Mouse (Mus musculus) limb, embryonic 13.5 days (tissue): ENCODE measurements at regions not wholly inside any gene's neighbourhood (a gene's known extent, or its start where the extent isn't known, plus 50 kb on each side); places are given as distances from the start of the nearest gene placed in this dataset.

ENCODE experiments used
- ATAC-seq: fragments of 200-750 bp; cut with Nextera tagmentation; 2 replicates; pipeline ENCODE4 v1.8.0; 2017; ENCODE audit warnings: low read depth, moderate number of reproducible peaks, moderate TSS enrichment; ENCODE audit not compliant: low FRiP score
- H3K27ac ChIP-seq: fragments of 300-500 bp; sonication (generic); 2 replicates; pipeline ENCODE4 v1.5.1; 2015; ENCODE audit warnings: inconsistent platforms, mild to moderate bottlenecking, moderate library complexity
- H3K27me3 ChIP-seq: fragments of 300-500 bp; sonication (generic); 2 replicates; pipeline ENCODE4 v1.6.1; 2015; ENCODE audit warnings: mild to moderate bottlenecking, inconsistent platforms
- H3K36me3 ChIP-seq: fragments of 300-500 bp; sonication (generic); 2 replicates; pipeline ENCODE4 v1.6.1; 2015; ENCODE audit warnings: inconsistent platforms, mild to moderate bottlenecking, moderate library complexity
- H3K4me1 ChIP-seq: fragments of 300-500 bp; sonication (generic); 2 replicates; pipeline ENCODE4 v1.6.1; 2015; ENCODE audit warnings: inconsistent platforms
- H3K4me2 ChIP-seq: fragments of 300-500 bp; sonication (generic); replicated peaks from 2 replicates; pipeline ENCODE4 v1.6.1; 2015; ENCODE audit warnings: inconsistent platforms, mild to moderate bottlenecking, moderate library complexity
- H3K4me3 ChIP-seq: fragments of 300-500 bp; sonication (generic); 2 replicates; pipeline ENCODE4 v1.5.1; 2015; ENCODE audit warnings: moderate library complexity, mild to moderate bottlenecking, inconsistent platforms
- H3K9ac ChIP-seq: fragments of 300-500 bp; sonication (generic); 2 replicates; pipeline ENCODE4 v1.6.1; 2015; ENCODE audit warnings: mild to moderate bottlenecking, inconsistent platforms
- H3K9me3 ChIP-seq: fragments of 300-500 bp; sonication (generic); 2 replicates; pipeline ENCODE4 v1.6.1; 2016; ENCODE audit warnings: inconsistent platforms
- WGBS: fragments of 180-500 bp; shearing (Covaris S2); methylation state at CpG from one replicate; pipeline ENCODE4 v1.1.7; 2015; 5-methylcytosine and 5-hydroxymethylcytosine counted together

GRCm38 (mm10) chr7:114912109-114912508 is 168.6 kb downstream of the Insc start:
- Histone ChIP-seq H3K9me3 (peaks cover 6% of the 10 kb centered on the region; the same call in 1 of the 2 replicates), H3K9ac (no peak overlapping the region), H3K36me3 (no peaks in the 10 kb centered on the region), H3K4me2 (no peak overlapping the region), H3K4me1 (no peaks in the 10 kb centered on the region), H3K27me3 (no peaks in the 10 kb centered on the region), H3K27ac (no peak overlapping the region), H3K4me3 (no peak overlapping the region)
- 74% methylated on average over 3 of the region's 3 CpGs for WGBS
- ATAC-seq, result no peak

- Histone ChIP-seq H3K4me3 (no peak overlapping the region), H3K4me1 (no peaks in the 10 kb centered on the region), H3K9me3 (no peaks in the 10 kb centered on the region), H3K4me2 (no peak overlapping the region), H3K27ac (no peak overlapping the region), H3K27me3 (peaks cover 6% of the 10 kb centered on the region; the same call in 1 of the 2 replicates), H3K9ac (no peak overlapping the region), H3K36me3 (no peaks in the 10 kb centered on the region)
- 7% methylated on average over 3 of the region's 3 CpGs for WGBS
- peak; percentile 81 for ATAC-seq
Measured at GRCm38 (mm10) chr7:114922155-114922554, 178.7 kb downstream of the Insc start.

- Histone ChIP-seq H3K27me3 (no peaks in the 10 kb centered on the region), H3K4me1 (0 out of 2 replicates have a peak, but pooled peaks cover 3% of the 10 kb centered on the region), H3K9ac (no peak overlapping the region), H3K9me3 (0 out of 2 replicates have a peak, but pooled peaks cover 8% of the 10 kb centered on the region), H3K4me3 (no peak overlapping the region), H3K4me2 (no peak overlapping the region), H3K36me3 (no peaks in the 10 kb centered on the region), H3K27ac (no peak overlapping the region)
- 62% methylated on average over 8 of the region's 8 CpGs for WGBS
- ATAC-seq, result no peak
Measured at GRCm38 (mm10) chr7:114933861-114934260, 190.4 kb downstream of the Insc start.

- H3K9ac ChIP-seq, result no peak overlapping the region
- H3K4me2 ChIP-seq, result no peak overlapping the region
- no peak for ATAC-seq
- H3K9me3 ChIP-seq, result no peaks in the 10 kb centered on the region
- H3K27ac ChIP-seq, result no peak overlapping the region
- H3K4me1 ChIP-seq, result no peaks in the 10 kb centered on the region
- no peaks in the 10 kb centered on the region for H3K27me3 ChIP-seq
- no peak overlapping the region for H3K4me3 ChIP-seq
- H3K36me3 ChIP-seq, result no peaks in the 10 kb centered on the region
Measured at GRCm38 (mm10) chr7:114950759-114951158, 207.3 kb downstream of the Insc start.

GRCm38 (mm10) chr7:114963206-114963605 is 219.7 kb downstream of the Insc start:
- Histone ChIP-seq H3K36me3 (no peaks in the 10 kb centered on the region), H3K4me1 (no peaks in the 10 kb centered on the region), H3K9ac (no peak overlapping the region), H3K9me3 (no peaks in the 10 kb centered on the region), H3K27me3 (no peaks in the 10 kb centered on the region), H3K4me3 (no peak overlapping the region), H3K4me2 (no peak overlapping the region), H3K27ac (no peak overlapping the region)
- 62% methylated on average over 5 of the region's 5 CpGs for WGBS
- ATAC-seq, result no peak

- H3K9ac ChIP-seq, result no peak overlapping the region
- H3K4me1 ChIP-seq, result no peaks in the 10 kb centered on the region
- no peak overlapping the region for H3K27ac ChIP-seq
- H3K4me2 ChIP-seq, result no peak overlapping the region
- WGBS, result 33% methylated on average over 2 of the region's 2 CpGs
- ATAC-seq, result no peak
- no peaks in the 10 kb centered on the region for H3K9me3 ChIP-seq
- no peak overlapping the region for H3K4me3 ChIP-seq
- H3K36me3 ChIP-seq, result no peaks in the 10 kb centered on the region
- no peaks in the 10 kb centered on the region for H3K27me3 ChIP-seq
Measured at GRCm38 (mm10) chr7:114965923-114966322, 222.4 kb downstream of the Insc start.

GRCm38 (mm10) chr7:114986481-114986880 is 243.0 kb downstream of the Insc start:
- Histone ChIP-seq H3K9ac (no peak overlapping the region), H3K4me1 (peaks cover 5% of the 10 kb centered on the region; the same call in 1 of the 2 replicates), H3K36me3 (no peaks in the 10 kb centered on the region), H3K27ac (no peak overlapping the region), H3K4me3 (no peak overlapping the region), H3K9me3 (no peaks in the 10 kb centered on the region), H3K4me2 (no peak overlapping the region), H3K27me3 (no peaks in the 10 kb centered on the region)
- 26% methylated on average over 2 of the region's 2 CpGs for WGBS
- ATAC-seq, result no peak

GRCm38 (mm10) chr7:114991255-114991654 is 247.8 kb downstream of the Insc start:
- no peaks in the 10 kb centered on the region for H3K36me3 ChIP-seq
- whole genome bisulfite sequencing, result 73% methylated on average over 5 of the region's 5 CpGs
- H3K4me2 ChIP-seq, result no peak overlapping the region

GRCm38 (mm10) chr7:114992440-114992839 is 248.9 kb downstream of the Insc start:
- Histone ChIP-seq H3K9ac (no peak overlapping the region), H3K4me3 (no peak overlapping the region), H3K36me3 (no peaks in the 10 kb centered on the region), H3K27ac (no peak overlapping the region), H3K4me1 (peaks cover 6% of the 10 kb centered on the region; the same call in 1 of the 2 replicates), H3K4me2 (no peak overlapping the region), H3K9me3 (no peaks in the 10 kb centered on the region), H3K27me3 (no peaks in the 10 kb centered on the region)
- ATAC-seq, result no peak
- WGBS, result 88% methylated on average over 3 of the region's 3 CpGs

More at GRCm38 (mm10) chr7:114991255-114991654, 247.8 kb downstream of the Insc start:
- Histone ChIP-seq H3K9ac (no peak overlapping the region), H3K27ac (no peak overlapping the region), H3K27me3 (no peaks in the 10 kb centered on the region), H3K4me1 (peaks cover 6% of the 10 kb centered on the region; the same call in 1 of the 2 replicates), H3K9me3 (no peaks in the 10 kb centered on the region), H3K4me3 (no peak overlapping the region)
- ATAC-seq, result no peak

- no peak overlapping the region; the same call in 1 of the 2 replicates for H3K4me2 ChIP-seq
- ATAC-seq, result peak; percentile 81
- no peaks in the 10 kb centered on the region for H3K9me3 ChIP-seq
- H3K4me1 ChIP-seq, result peaks cover 13% of the 10 kb centered on the region
- 0 out of 2 replicates have a peak overlapping the region, but pooled peaks have one; percentile 22 for H3K27ac ChIP-seq
- no peaks in the 10 kb centered on the region for H3K27me3 ChIP-seq
- no peaks in the 10 kb centered on the region for H3K36me3 ChIP-seq
- no peak overlapping the region for H3K4me3 ChIP-seq
- H3K9ac ChIP-seq, result no peak overlapping the region
- 60% methylated on average over 7 of the region's 7 CpGs for WGBS
Measured at GRCm38 (mm10) chr7:115000796-115001524, 257.5 kb downstream of the Insc start.

- Histone ChIP-seq H3K4me3 (no peak overlapping the region), H3K9me3 (no peaks in the 10 kb centered on the region), H3K36me3 (no peaks in the 10 kb centered on the region), H3K4me2 (0 out of 2 replicates have a peak overlapping the region, but pooled peaks have one; percentile 11), H3K27ac (no peak overlapping the region), H3K27me3 (no peaks in the 10 kb centered on the region), H3K9ac (no peak overlapping the region), H3K4me1 (0 out of 2 replicates have a peak, but pooled peaks cover 6% of the 10 kb centered on the region)
- WGBS, result 60% methylated on average over 11 of the region's 11 CpGs
- peak; percentile 71; the same call in 1 of the 2 replicates for ATAC-seq
Measured at GRCm38 (mm10) chr7:115014253-115014998, 270.9 kb downstream of the Insc start.

- Histone ChIP-seq H3K4me2 (no peak overlapping the region), H3K27ac (no peak overlapping the region)
- WGBS, result 62% methylated on average over 4 of the region's 4 CpGs
Measured at GRCm38 (mm10) chr7:115019369-115019958, 276.0 kb downstream of the Insc start.

More at GRCm38 (mm10) chr7:115019369-115019958, 276.0 kb downstream of the Insc start:
- H3K36me3 ChIP-seq, result no peaks in the 10 kb centered on the region
- H3K9me3 ChIP-seq, result no peaks in the 10 kb centered on the region
- H3K4me1 ChIP-seq, result 0 out of 2 replicates have a peak, but pooled peaks cover 4% of the 10 kb centered on the region
- no peaks in the 10 kb centered on the region for H3K27me3 ChIP-seq
- no peak overlapping the region for H3K9ac ChIP-seq
- H3K4me3 ChIP-seq, result no peak overlapping the region
- no peak for ATAC-seq
